Mouse (Mus musculus) hindbrain, embryonic 10.5 days (tissue): Measurements from ENCODE around the gene Nsun4. TPM values are rescaled to one million over a fixed set of nuclear protein-coding genes. Genes with fewer than 3 reads are reported as not detected.

Experiments used
- DNase-seq: peaks from one replicate; pipeline ENCODE4 v3.0.0-alpha.2; 2017; ENCODE audit warnings: low spot score
- H3K27ac ChIP-seq: fragments of 300-500 bp; sonication (generic); 2 replicates; pipeline ENCODE4 v1.5.1; 2016; ENCODE audit warnings: mild to moderate bottlenecking, moderate library complexity
- H3K27me3 ChIP-seq: fragments of 300-500 bp; sonication (generic); 2 replicates; pipeline ENCODE4 v1.6.1; 2016; ENCODE audit warnings: mild to moderate bottlenecking; ENCODE audit not compliant: poor library complexity, insufficient read depth, severe bottlenecking
- H3K36me3 ChIP-seq: fragments of 300-500 bp; sonication (generic); 2 replicates; pipeline ENCODE4 v1.6.1; 2016; ENCODE audit warnings: mild to moderate bottlenecking, moderate library complexity
- H3K4me1 ChIP-seq: fragments of 300-500 bp; sonication (generic); replicated peaks from 2 replicates; pipeline ENCODE4 v1.6.1; 2016; ENCODE audit warnings: mild to moderate bottlenecking
- H3K4me3 ChIP-seq: fragments of 300-500 bp; sonication (generic); 2 replicates; pipeline ENCODE4 v1.5.1; 2016; ENCODE audit warnings: mild to moderate bottlenecking, moderate library complexity
- H3K9me3 ChIP-seq: fragments of 300-500 bp; sonication (generic); 2 replicates; pipeline ENCODE4 v1.6.1; 2016; ENCODE audit warnings: mild to moderate bottlenecking, moderate library complexity
- WGBS: fragments of 180-500 bp; shearing (Covaris S2); methylation state at CpG from one replicate; pipeline ENCODE4 v1.1.7; 2016; 5-methylcytosine and 5-hydroxymethylcytosine counted together
- polyA plus RNA-seq: library from polyadenylated mRNA; unstranded; fragments of >200 nt; fragmentation: Nextera tagmentation; extraction: Ambion mirVana; gene quantifications from 2 replicates; pipeline ENCODE4 v1.2.1, GENCODE M21; 2016

The Nsun4 gene
- polyA plus RNA-seq, 1 experiment from 2014 or later, result 19.6 TPM

GRCm38 (mm10) chr4:116017902-116018746, 35.6 kb downstream of the Nsun4 start, which contains the start of gene Faah:
TSS of gene Faah (minus strand) at chr4:116017926.
- Histone ChIP-seq H3K9me3 (no peaks in the 10 kb centered on the region), H3K4me1 (peaks cover 23% of the 10 kb centered on the region), H3K27ac (peak within 1 kb of the TSS; percentile 80), H3K36me3 (no peaks in the 10 kb centered on the region), H3K4me3 (peak within 1 kb of the TSS; percentile 70), H3K27me3 (peaks cover 70% of the 10 kb centered on the region)
- DNase-seq, result no peak
- 8% methylated on average over 18 of the region's 18 CpGs for WGBS

GRCm38 (mm10) chr4:116017300-116017901, 36.3 kb downstream of the Nsun4 start:
- Histone ChIP-seq H3K27ac (peak overlapping the region; percentile 80), H3K27me3 (peaks cover 70% of the 10 kb centered on the region), H3K4me3 (peak overlapping the region; percentile 70), H3K9me3 (no peaks in the 10 kb centered on the region), H3K4me1 (peaks cover 23% of the 10 kb centered on the region), H3K36me3 (no peaks in the 10 kb centered on the region)
- WGBS, result under 1% methylated on average over 60 of the region's 60 CpGs
- peak; percentile 86 for DNase-seq

- Histone ChIP-seq H3K4me3 (peak overlapping the region; percentile 70), H3K4me1 (peaks cover 23% of the 10 kb centered on the region), H3K27me3 (peaks cover 70% of the 10 kb centered on the region), H3K27ac (peak overlapping the region; percentile 80), H3K9me3 (no peaks in the 10 kb centered on the region), H3K36me3 (no peaks in the 10 kb centered on the region)
- WGBS, result 14% methylated on average over 16 of the region's 16 CpGs
- DNase-seq, result no peak
These were observed 36.8 kb downstream of the Nsun4 start for GRCm38 (mm10) chr4:116016862-116017299.

- peaks cover 70% of the 10 kb centered on the region for H3K27me3 ChIP-seq
- WGBS, result 61% methylated on average over 3 of the region's 3 CpGs
- no peaks in the 10 kb centered on the region for H3K9me3 ChIP-seq
- no peak for DNase-seq
- no peaks in the 10 kb centered on the region for H3K36me3 ChIP-seq
- H3K4me3 ChIP-seq, result peak overlapping the region; percentile 70
- no peak overlapping the region for H3K27ac ChIP-seq
- H3K4me1 ChIP-seq, result peaks cover 23% of the 10 kb centered on the region
These were observed 37.3 kb downstream of the Nsun4 start for GRCm38 (mm10) chr4:116016396-116016795.

- H3K4me3 ChIP-seq, result no peak overlapping the region
- 64% methylated on average over 8 of the region's 8 CpGs for WGBS
- no peaks in the 10 kb centered on the region for H3K36me3 ChIP-seq
- peaks cover 23% of the 10 kb centered on the region for H3K4me1 ChIP-seq
- no peaks in the 10 kb centered on the region for H3K9me3 ChIP-seq
- no peak overlapping the region for H3K27ac ChIP-seq
- DNase-seq, result no peak
- H3K27me3 ChIP-seq, result peaks cover 70% of the 10 kb centered on the region
These were observed 37.7 kb downstream of the Nsun4 start for GRCm38 (mm10) chr4:116015996-116016395.

- Histone ChIP-seq H3K27ac (no peak overlapping the region), H3K36me3 (no peaks in the 10 kb centered on the region), H3K9me3 (no peaks in the 10 kb centered on the region), H3K4me3 (no peak overlapping the region), H3K27me3 (peaks cover 70% of the 10 kb centered on the region), H3K4me1 (peaks cover 23% of the 10 kb centered on the region)
- DNase-seq, result no peak
- WGBS, result 82% methylated on average over 5 of the region's 5 CpGs
These were observed 38.2 kb downstream of the Nsun4 start for GRCm38 (mm10) chr4:116015502-116015901.

GRCm38 (mm10) chr4:116010186-116010585, 43.5 kb downstream of the Nsun4 start:
- Histone ChIP-seq H3K27me3 (peaks cover 43% of the 10 kb centered on the region), H3K4me3 (no peak overlapping the region), H3K9me3 (no peaks in the 10 kb centered on the region), H3K27ac (no peak overlapping the region), H3K4me1 (peaks cover 16% of the 10 kb centered on the region), H3K36me3 (no peaks in the 10 kb centered on the region)
- 85% methylated on average over 8 of the region's 8 CpGs for WGBS
- no peak for DNase-seq

GRCm38 (mm10) chr4:116001206-116001605, 52.5 kb downstream of the Nsun4 start:
- 79% methylated on average over 4 of the region's 4 CpGs for WGBS
- DNase-seq, result no peak

GRCm38 (mm10) chr4:116000671-116001070, 53.0 kb downstream of the Nsun4 start:
- Histone ChIP-seq H3K9me3 (no peaks in the 10 kb centered on the region), H3K4me1 (peaks cover 12% of the 10 kb centered on the region; the same call in 1 of the 2 replicates), H3K27ac (no peak overlapping the region), H3K36me3 (no peaks in the 10 kb centered on the region), H3K27me3 (peaks cover 37% of the 10 kb centered on the region), H3K4me3 (no peak overlapping the region)
- 38% methylated on average over 6 of the region's 6 CpGs for WGBS
- no peak for DNase-seq

More at GRCm38 (mm10) chr4:116001206-116001605, 52.5 kb downstream of the Nsun4 start:
- H3K27ac ChIP-seq, result no peak overlapping the region
- peaks cover 38% of the 10 kb centered on the region for H3K27me3 ChIP-seq
- no peaks in the 10 kb centered on the region for H3K9me3 ChIP-seq
- H3K4me3 ChIP-seq, result no peak overlapping the region
- H3K36me3 ChIP-seq, result no peaks in the 10 kb centered on the region
- H3K4me1 ChIP-seq, result peaks cover 15% of the 10 kb centered on the region; the same call in 1 of the 2 replicates

- peaks cover 7% of the 10 kb centered on the region; the same call in 1 of the 2 replicates for H3K4me1 ChIP-seq
- H3K9me3 ChIP-seq, result 0 out of 2 replicates have a peak, but pooled peaks cover 3% of the 10 kb centered on the region
- no peak overlapping the region for H3K4me3 ChIP-seq
- H3K36me3 ChIP-seq, result no peaks in the 10 kb centered on the region
- no peak for DNase-seq
- 85% methylated on average over 4 of the region's 4 CpGs for WGBS
- peaks cover 24% of the 10 kb centered on the region for H3K27me3 ChIP-seq
- H3K27ac ChIP-seq, result no peak overlapping the region
These were observed 56.9 kb downstream of the Nsun4 start for GRCm38 (mm10) chr4:115996729-115997128.

- no peak for DNase-seq
- peaks cover 24% of the 10 kb centered on the region for H3K27me3 ChIP-seq
- H3K27ac ChIP-seq, result no peak overlapping the region
- H3K4me1 ChIP-seq, result no peaks in the 10 kb centered on the region
- H3K36me3 ChIP-seq, result no peaks in the 10 kb centered on the region
- peaks cover 3% of the 10 kb centered on the region; the same call in 1 of the 2 replicates for H3K9me3 ChIP-seq
- H3K4me3 ChIP-seq, result no peak overlapping the region
- 72% methylated on average over 2 of the region's 2 CpGs for WGBS
These were observed 58.3 kb downstream of the Nsun4 start for GRCm38 (mm10) chr4:115995376-115995730.

GRCm38 (mm10) chr4:115994662-115995375, 58.9 kb downstream of the Nsun4 start:
- H3K4me3 ChIP-seq, result no peak overlapping the region
- peaks cover 3% of the 10 kb centered on the region; the same call in 1 of the 2 replicates for H3K9me3 ChIP-seq
- no peaks in the 10 kb centered on the region for H3K4me1 ChIP-seq
- H3K27ac ChIP-seq, result no peak overlapping the region
- no peaks in the 10 kb centered on the region for H3K36me3 ChIP-seq
- DNase-seq, result no peak
- 91% methylated on average over 16 of the region's 16 CpGs for WGBS
- H3K27me3 ChIP-seq, result peaks cover 23% of the 10 kb centered on the region
